Mouse (Mus musculus) midbrain, embryonic 14.5 days (tissue): Measurements from ENCODE around the gene Igfbp4. TPM values are rescaled to one million over a fixed set of nuclear protein-coding genes. Genes with fewer than 3 reads are reported as not detected.

ENCODE experiments used
- ATAC-seq: fragments of 200-750 bp; cut with Nextera tagmentation; 2 replicates; pipeline ENCODE4 v1.8.0; 2017; ENCODE audit warnings: moderate number of reproducible peaks, moderate library complexity; ENCODE audit not compliant: low FRiP score, low TSS enrichment
- DNase-seq: peaks from one replicate; pipeline ENCODE4 v3.0.0-alpha.2; 2015
- H3K27ac ChIP-seq: fragments of 300-500 bp; sonication (generic); replicated peaks from 2 replicates; pipeline ENCODE4 v1.5.1; 2014; ENCODE audit warnings: mild to moderate bottlenecking, low read depth, low read length, moderate library complexity
- H3K27me3 ChIP-seq: fragments of 300-500 bp; sonication (generic); 2 replicates; pipeline ENCODE4 v1.6.1; 2014; ENCODE audit warnings: low read length, control low read depth, mixed read lengths; ENCODE audit not compliant: control insufficient read depth, insufficient read depth
- H3K36me3 ChIP-seq: fragments of 300-500 bp; sonication (generic); 2 replicates; pipeline ENCODE4 v1.6.1; 2014; ENCODE audit warnings: low read length, control low read depth; ENCODE audit not compliant: control insufficient read depth, insufficient read depth
- H3K4me1 ChIP-seq: fragments of 300-500 bp; sonication (generic); 2 replicates; pipeline ENCODE4 v1.6.1; 2014; ENCODE audit warnings: mild to moderate bottlenecking, antibody characterized with exemption, low read length, control low read depth; ENCODE audit not compliant: control insufficient read depth, insufficient read depth
- H3K4me2 ChIP-seq: fragments of 300-500 bp; sonication (generic); 2 replicates; pipeline ENCODE4 v1.6.1; 2014; ENCODE audit warnings: mild to moderate bottlenecking, low read length, moderate library complexity
- H3K4me3 ChIP-seq: fragments of 300-500 bp; sonication (generic); replicated peaks from 2 replicates; pipeline ENCODE4 v1.5.1; 2014; ENCODE audit warnings: low read depth, low read length
- H3K9ac ChIP-seq: fragments of 300-500 bp; sonication (generic); replicated peaks from 2 replicates; pipeline ENCODE4 v1.6.1; 2014; ENCODE audit warnings: mild to moderate bottlenecking, low read length, moderate library complexity
- H3K9me3 ChIP-seq: fragments of 300-500 bp; sonication (generic); 2 replicates; pipeline ENCODE4 v1.6.1; 2016; ENCODE audit warnings: low read length, control low read depth, mixed read lengths; ENCODE audit not compliant: control insufficient read depth
- WGBS: fragments of 180-500 bp; shearing (Covaris S2); extraction: QIAGEN DNeasy Blood & Tissue Kit; methylation state at CpG from one replicate; pipeline ENCODE4 v1.1.7; 2014; 5-methylcytosine and 5-hydroxymethylcytosine counted together
- polyA plus RNA-seq: library from polyadenylated mRNA; unstranded; fragments of >200 nt; fragmentation: Nextera tagmentation; extraction: Ambion mirVana; gene quantifications from 2 replicates; pipeline ENCODE4 v1.2.1, GENCODE M21; 2014

Gene Igfbp4
- polyA plus RNA-seq, 1 experiment from 2014 or later = 111 TPM

DNA sequence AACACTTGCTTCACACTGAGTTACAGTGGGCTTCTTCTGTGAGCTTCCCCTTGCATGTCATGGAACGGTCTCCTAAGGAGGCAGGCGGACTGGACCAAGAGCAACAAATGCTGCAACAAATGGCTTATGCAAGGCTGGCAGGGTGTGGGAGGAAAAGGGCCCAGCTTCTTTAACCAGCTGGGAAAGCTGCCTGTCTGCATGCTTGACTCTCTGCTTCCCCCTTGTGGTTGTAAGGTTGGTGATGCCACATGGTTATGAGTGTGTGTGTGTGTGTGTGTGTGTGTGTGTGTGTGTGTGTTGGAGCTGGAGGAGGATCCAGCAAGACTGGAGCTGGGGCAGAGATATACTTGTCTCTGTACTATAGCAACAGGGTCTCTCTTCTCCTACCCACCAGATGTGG lies 24.9 kb downstream of the Igfbp4 start:
- Histone ChIP-seq H3K36me3 (no peaks in the 10 kb centered on the region), H3K9ac (no peak overlapping the region), H3K27ac (no peak overlapping the region), H3K4me3 (no peak overlapping the region), H3K9me3 (no peaks in the 10 kb centered on the region), H3K27me3 (no peaks in the 10 kb centered on the region), H3K4me2 (no peak overlapping the region), H3K4me1 (no peaks in the 10 kb centered on the region)
- DNase-seq (peak; percentile 89), ATAC-seq (no peak)
- WGBS = 18% methylated on average over 2 of the region's 2 CpGs

DNA sequence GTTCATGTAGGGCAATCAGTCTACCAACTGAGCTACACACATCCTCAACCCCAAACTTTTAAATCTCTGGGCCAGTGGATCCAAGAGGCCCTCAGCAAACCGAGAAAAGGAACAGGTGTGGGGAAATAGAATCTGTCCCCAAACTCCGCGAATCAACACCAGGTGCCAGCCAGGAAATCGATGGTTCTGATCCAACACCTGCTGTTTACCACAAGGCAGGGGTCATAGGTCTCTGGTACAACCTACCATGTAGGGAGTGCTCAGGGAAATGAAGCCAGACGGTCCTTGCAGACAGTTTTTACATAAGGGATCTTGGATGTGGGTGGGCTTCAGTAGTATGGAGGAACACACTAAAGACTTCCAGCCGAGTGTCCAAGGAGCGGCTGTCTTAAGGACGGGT lies 26.5 kb downstream of the Igfbp4 start:
- no peak overlapping the region for H3K4me2 ChIP-seq
- no peaks in the 10 kb centered on the region for H3K27me3 ChIP-seq
- peaks cover 4% of the 10 kb centered on the region; the same call in 1 of the 2 replicates for H3K4me1 ChIP-seq
- no peaks in the 10 kb centered on the region for H3K9me3 ChIP-seq
- H3K36me3 ChIP-seq = no peaks in the 10 kb centered on the region
- no peak overlapping the region for H3K27ac ChIP-seq
- H3K9ac ChIP-seq = no peak overlapping the region
- DNase-seq (no peak), ATAC-seq (no peak)
- WGBS = 88% methylated on average over 8 of the region's 8 CpGs
- H3K4me3 ChIP-seq = no peak overlapping the region

DNA sequence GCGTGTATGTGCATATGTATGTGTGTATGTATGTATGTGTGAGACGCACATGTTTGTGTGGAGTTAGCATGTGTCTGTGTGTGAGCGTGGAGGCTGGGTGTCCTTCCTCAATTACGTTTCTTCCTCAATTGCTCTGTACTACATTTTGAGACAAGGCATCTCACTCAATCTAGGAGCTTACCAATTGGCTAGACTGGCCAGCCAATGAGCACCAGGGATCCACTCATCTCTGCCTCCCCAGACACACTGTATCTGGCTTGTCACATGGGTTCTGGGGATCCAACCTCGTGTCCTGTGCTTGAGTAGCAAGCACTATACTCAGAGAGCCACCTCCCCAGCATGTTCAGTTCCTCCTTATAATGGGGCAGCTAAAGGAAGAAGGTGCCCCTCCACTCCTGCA lies 27.4 kb downstream of the Igfbp4 start:
- Histone ChIP-seq H3K27me3 (no peaks in the 10 kb centered on the region), H3K27ac (no peak overlapping the region), H3K9me3 (no peaks in the 10 kb centered on the region), H3K36me3 (no peaks in the 10 kb centered on the region), H3K4me1 (peaks cover 4% of the 10 kb centered on the region; the same call in 1 of the 2 replicates), H3K4me3 (no peak overlapping the region), H3K9ac (no peak overlapping the region), H3K4me2 (no peak overlapping the region)
- ATAC-seq (no peak), DNase-seq (no peak)
- WGBS = 83% methylated on average over 5 of the region's 5 CpGs

DNA sequence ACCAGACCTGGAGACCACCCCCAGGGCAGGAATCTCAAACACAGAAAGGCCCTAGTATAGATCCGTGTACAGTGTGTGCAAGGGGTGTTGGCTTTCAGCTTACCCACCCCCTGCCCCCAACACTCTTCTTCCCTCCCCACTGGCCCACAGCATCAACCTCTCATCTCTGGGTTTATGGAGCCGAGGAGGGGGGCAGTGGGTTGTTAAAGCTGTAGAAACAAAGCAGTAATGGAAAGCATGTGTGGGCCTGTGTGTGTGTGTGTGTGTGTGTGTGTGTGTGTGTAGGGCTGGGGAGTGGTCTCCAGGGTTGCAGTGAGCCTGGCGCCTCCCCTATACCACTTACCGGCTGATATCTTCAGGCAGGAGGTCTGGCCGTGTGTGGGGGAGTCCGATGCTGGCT lies 30.8 kb downstream of the Igfbp4 start:
- Histone ChIP-seq H3K27me3 (no peaks in the 10 kb centered on the region), H3K4me1 (peaks cover 4% of the 10 kb centered on the region; the same call in 1 of the 2 replicates), H3K4me3 (no peak overlapping the region), H3K4me2 (no peak overlapping the region), H3K27ac (no peak overlapping the region), H3K36me3 (no peaks in the 10 kb centered on the region), H3K9me3 (no peaks in the 10 kb centered on the region), H3K9ac (no peak overlapping the region)
- ATAC-seq = no peak
- peak; percentile 12 for DNase-seq
- 34% methylated on average over 6 of the region's 6 CpGs for WGBS

DNA sequence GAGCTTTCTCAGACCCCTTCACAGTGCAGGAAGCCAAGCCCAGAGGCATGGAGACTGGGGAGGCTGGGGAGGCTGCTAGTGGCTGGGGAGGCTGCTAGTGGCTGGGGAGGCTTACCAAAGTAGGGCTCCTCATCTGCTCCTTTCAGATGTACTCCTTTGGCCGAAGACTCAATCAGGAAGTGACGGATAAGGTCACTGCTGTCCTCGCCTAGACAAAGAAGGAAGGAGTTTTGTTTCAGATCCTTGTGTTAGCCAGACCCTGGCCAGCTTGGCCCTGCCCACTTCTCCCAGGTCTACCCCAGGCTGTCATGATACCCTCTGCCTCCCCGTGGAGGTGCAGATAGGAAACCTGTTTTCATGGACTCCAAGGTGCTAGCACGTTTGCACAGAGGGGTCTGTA lies 32.7 kb downstream of the Igfbp4 start:
- Histone ChIP-seq H3K27ac (no peak overlapping the region), H3K9ac (no peak overlapping the region), H3K4me3 (no peak overlapping the region), H3K27me3 (no peaks in the 10 kb centered on the region), H3K4me1 (peaks cover 4% of the 10 kb centered on the region; the same call in 1 of the 2 replicates), H3K4me2 (no peak overlapping the region), H3K36me3 (no peaks in the 10 kb centered on the region), H3K9me3 (no peaks in the 10 kb centered on the region)
- 67% methylated on average over 5 of the region's 5 CpGs for WGBS
- ATAC-seq (no peak), DNase-seq (no peak)

DNA sequence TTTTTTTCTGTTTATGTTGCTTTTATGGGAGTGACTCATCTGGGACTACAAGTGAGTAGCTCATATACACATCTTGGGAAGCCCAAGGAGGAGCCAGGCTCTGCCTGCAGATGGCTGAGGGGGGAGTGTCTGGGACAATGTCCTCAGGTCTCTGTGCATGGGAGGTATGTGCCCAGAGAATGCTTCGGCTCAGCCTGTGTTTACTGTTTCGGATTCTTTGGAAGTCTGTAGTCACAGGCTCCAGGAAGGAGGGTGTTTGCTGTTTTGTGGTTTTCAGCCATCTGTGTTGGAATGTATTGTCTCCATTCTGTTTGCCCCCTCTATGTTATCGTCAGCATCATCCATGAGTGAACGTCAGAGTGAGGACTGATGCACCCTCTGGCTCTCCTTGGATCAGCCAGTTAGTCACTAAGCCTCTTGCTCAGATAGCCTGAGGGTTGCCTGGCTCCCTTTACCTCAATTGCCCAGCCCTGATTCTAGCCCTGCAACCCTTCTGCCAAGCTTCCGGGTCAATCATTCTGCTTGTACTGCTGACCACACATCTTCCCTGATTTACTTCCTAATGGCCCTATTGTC lies 35.8 kb downstream of the Igfbp4 start:
- DNase-seq = no peak
- H3K36me3 ChIP-seq = no peaks in the 10 kb centered on the region
- no peak overlapping the region for H3K9ac ChIP-seq
- no peak overlapping the region for H3K4me3 ChIP-seq
- H3K27me3 ChIP-seq = no peaks in the 10 kb centered on the region
- no peaks in the 10 kb centered on the region for H3K9me3 ChIP-seq
- 85% methylated on average over 5 of the region's 5 CpGs for WGBS
- H3K27ac ChIP-seq = no peak overlapping the region
- ATAC-seq = no peak
- no peak overlapping the region for H3K4me2 ChIP-seq
- peaks cover 2% of the 10 kb centered on the region; the same call in 1 of the 2 replicates for H3K4me1 ChIP-seq

DNA sequence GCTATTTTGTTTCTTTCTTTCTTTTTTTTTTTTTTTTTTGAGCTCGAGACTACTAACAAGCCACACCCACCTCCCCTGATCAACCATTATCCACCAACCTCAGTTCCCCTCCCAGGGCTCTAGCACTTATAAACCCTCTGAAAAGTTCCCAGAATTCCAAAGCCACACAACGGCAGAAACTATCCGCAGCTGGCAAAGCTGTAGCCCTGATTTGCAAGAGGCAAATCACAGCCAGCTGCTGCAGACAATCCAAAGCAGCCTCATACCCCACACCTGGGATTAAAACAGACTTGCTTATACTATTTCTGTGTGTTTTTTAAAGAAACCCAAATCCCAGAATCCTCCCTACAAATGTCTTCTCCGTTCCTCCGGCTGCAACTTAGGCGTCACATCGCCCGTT lies 36.8 kb downstream of the Igfbp4 start:
- Histone ChIP-seq H3K27me3 (no peaks in the 10 kb centered on the region), H3K9ac (no peak overlapping the region), H3K9me3 (no peaks in the 10 kb centered on the region), H3K4me1 (no peaks in the 10 kb centered on the region), H3K4me2 (no peak overlapping the region), H3K4me3 (no peak overlapping the region), H3K27ac (no peak overlapping the region), H3K36me3 (no peaks in the 10 kb centered on the region)
- ATAC-seq = no peak
- WGBS = 87% methylated on average over 8 of the region's 8 CpGs
- DNase-seq = no peak

DNA sequence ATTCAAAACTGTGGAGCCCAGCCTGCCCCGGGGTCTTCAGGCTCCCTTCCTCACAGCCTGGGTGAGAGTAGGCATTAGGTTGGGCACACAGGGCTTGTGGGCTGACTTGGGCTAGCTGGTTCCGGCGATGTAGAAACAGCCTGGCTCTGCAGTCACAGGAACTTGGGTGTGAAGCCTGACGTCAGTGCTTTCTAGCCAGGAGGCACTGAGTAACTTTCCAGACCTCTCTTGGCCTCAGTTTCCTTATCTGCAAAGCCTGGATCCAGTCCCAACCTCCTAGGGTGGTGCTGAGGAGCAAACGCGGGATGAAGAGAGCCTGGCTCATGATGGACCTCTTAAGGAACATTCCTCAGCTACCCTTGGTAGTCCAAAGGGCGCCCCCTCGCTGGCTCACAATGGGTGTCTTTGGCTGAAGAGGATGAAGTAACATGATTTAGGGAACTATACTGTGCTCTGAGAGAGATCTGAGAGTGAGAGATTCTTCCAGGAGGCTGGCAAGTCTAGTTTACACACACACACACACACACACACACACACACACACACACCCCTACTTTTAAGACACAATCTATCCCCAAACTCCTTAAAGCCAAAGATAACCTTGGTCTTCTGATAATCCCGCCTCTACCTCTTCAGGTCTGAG lies 40.0 kb downstream of the Igfbp4 start:
- no peak overlapping the region for H3K4me3 ChIP-seq
- H3K9me3 ChIP-seq = no peaks in the 10 kb centered on the region
- no peaks in the 10 kb centered on the region for H3K27me3 ChIP-seq
- H3K27ac ChIP-seq = no peak overlapping the region
- ATAC-seq = no peak
- H3K4me2 ChIP-seq = no peak overlapping the region
- DNase-seq = no peak
- no peak overlapping the region for H3K9ac ChIP-seq
- no peaks in the 10 kb centered on the region for H3K4me1 ChIP-seq
- no peaks in the 10 kb centered on the region for H3K36me3 ChIP-seq
- WGBS = 92% methylated on average over 9 of the region's 9 CpGs

DNA sequence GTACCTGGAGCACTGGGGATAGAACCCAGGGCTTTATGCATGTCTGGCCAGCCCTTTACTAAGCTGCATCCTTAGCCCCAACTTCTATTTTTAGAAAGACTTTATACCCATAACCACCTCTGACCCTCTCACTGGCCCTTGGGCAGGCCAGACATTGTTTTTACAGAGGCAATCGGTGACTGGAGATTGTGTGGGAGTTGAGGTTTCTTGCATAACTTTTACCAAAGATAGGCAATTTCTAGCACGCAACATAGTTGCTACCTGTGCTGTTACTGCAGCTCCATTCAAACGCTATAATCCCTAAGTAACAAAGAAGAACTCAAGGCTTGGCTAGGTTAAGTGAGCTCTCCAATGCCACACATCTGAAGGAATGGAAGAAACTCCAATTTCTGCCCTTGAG lies 40.5 kb downstream of the Igfbp4 start:
- no peaks in the 10 kb centered on the region for H3K4me1 ChIP-seq
- 78% methylated on average over 3 of the region's 3 CpGs for WGBS
- no peak overlapping the region for H3K9ac ChIP-seq
- no peaks in the 10 kb centered on the region for H3K9me3 ChIP-seq
- no peaks in the 10 kb centered on the region for H3K36me3 ChIP-seq
- H3K27ac ChIP-seq = no peak overlapping the region
- H3K4me3 ChIP-seq = no peak overlapping the region
- H3K27me3 ChIP-seq = no peaks in the 10 kb centered on the region
- no peak overlapping the region for H3K4me2 ChIP-seq
- DNase-seq (no peak), ATAC-seq (no peak)
